Mouse (Mus musculus) liver, embryonic 11.5 days (tissue): Measurements from ENCODE around the gene Trim8. TPM values are rescaled to one million over a fixed set of nuclear protein-coding genes. Genes with fewer than 3 reads are reported as not detected.

ENCODE experiments used
- ATAC-seq: fragments of 200-750 bp; cut with Nextera tagmentation; replicated peaks from 2 replicates; pipeline ENCODE4 v1.8.0; 2017; ENCODE audit warnings: moderate number of reproducible peaks, mild to moderate bottlenecking, moderate TSS enrichment, moderate library complexity; ENCODE audit not compliant: low FRiP score
- DNase-seq: peaks from one replicate; pipeline ENCODE4 v3.0.0-alpha.2; 2017; ENCODE audit warnings: low spot score
- H3K27ac ChIP-seq: fragments of 300-500 bp; sonication (generic); 2 replicates; pipeline ENCODE4 v1.5.1; 2014; ENCODE audit warnings: mild to moderate bottlenecking, low read depth, low read length, control low read depth
- H3K27me3 ChIP-seq: fragments of 300-500 bp; sonication (generic); replicated peaks from 2 replicates; pipeline ENCODE4 v1.6.1; 2014; ENCODE audit warnings: low read length, mixed read lengths; ENCODE audit not compliant: control insufficient read depth, insufficient read depth
- H3K36me3 ChIP-seq: fragments of 300-500 bp; sonication (generic); 2 replicates; pipeline ENCODE4 v1.6.1; 2014; ENCODE audit warnings: mild to moderate bottlenecking, low read length, moderate library complexity, mixed read lengths; ENCODE audit not compliant: control insufficient read depth, insufficient read depth
- H3K4me1 ChIP-seq: fragments of 300-500 bp; sonication (generic); replicated peaks from 2 replicates; pipeline ENCODE4 v1.6.1; 2014; ENCODE audit warnings: low read length, mixed read lengths; ENCODE audit not compliant: control insufficient read depth, insufficient read depth
- H3K4me2 ChIP-seq: fragments of 300-500 bp; sonication (generic); 2 replicates; pipeline ENCODE4 v1.6.1; 2014; ENCODE audit warnings: mild to moderate bottlenecking, control low read depth, moderate library complexity
- H3K4me3 ChIP-seq: fragments of 300-500 bp; sonication (generic); 2 replicates; pipeline ENCODE4 v1.5.1; 2014; ENCODE audit warnings: low read depth, low read length, control low read depth
- H3K9ac ChIP-seq: fragments of 300-500 bp; sonication (generic); 2 replicates; pipeline ENCODE4 v1.6.1; 2014; ENCODE audit warnings: low read depth, low read length, control low read depth
- H3K9me3 ChIP-seq: fragments of 300-500 bp; sonication (generic); 2 replicates; pipeline ENCODE4 v1.6.1; 2016; ENCODE audit warnings: low read length, inconsistent platforms, mixed read lengths; ENCODE audit not compliant: control insufficient read depth
- WGBS: fragments of 180-500 bp; shearing (Covaris S2); extraction: QIAGEN DNeasy Blood & Tissue Kit; methylation state at CpG from one replicate; pipeline ENCODE4 v1.1.7; 2014; 5-methylcytosine and 5-hydroxymethylcytosine counted together
- polyA plus RNA-seq: library from polyadenylated mRNA; unstranded; fragments of >200 nt; fragmentation: Nextera tagmentation; extraction: Ambion mirVana; gene quantifications from 2 replicates; pipeline ENCODE4 v1.2.1, GENCODE M21; 2014

Gene Trim8
- polyA plus RNA-seq, 1 experiment from 2014 or later = 24.1 TPM

GRCm38 (mm10) chr19:46522433-46523044, 21.0 kb downstream of the Trim8 start:
- 13% methylated on average over 15 of the region's 15 CpGs for WGBS
- peaks cover 47% of the 10 kb centered on the region for H3K4me1 ChIP-seq
- H3K27ac ChIP-seq = peak overlapping the region; percentile 28; the same call in 1 of the 2 replicates
- no peaks in the 10 kb centered on the region; the same call in 1 of the 2 replicates for H3K27me3 ChIP-seq
- H3K4me3 ChIP-seq = no peak overlapping the region
- no peaks in the 10 kb centered on the region for H3K36me3 ChIP-seq
- ATAC-seq = no peak
- H3K9me3 ChIP-seq = no peaks in the 10 kb centered on the region
- H3K9ac ChIP-seq = 0 out of 2 replicates have a peak overlapping the region, but pooled peaks have one; percentile 22
- H3K4me2 ChIP-seq = peak overlapping the region; percentile 56
- DNase-seq = no peak

DNA sequence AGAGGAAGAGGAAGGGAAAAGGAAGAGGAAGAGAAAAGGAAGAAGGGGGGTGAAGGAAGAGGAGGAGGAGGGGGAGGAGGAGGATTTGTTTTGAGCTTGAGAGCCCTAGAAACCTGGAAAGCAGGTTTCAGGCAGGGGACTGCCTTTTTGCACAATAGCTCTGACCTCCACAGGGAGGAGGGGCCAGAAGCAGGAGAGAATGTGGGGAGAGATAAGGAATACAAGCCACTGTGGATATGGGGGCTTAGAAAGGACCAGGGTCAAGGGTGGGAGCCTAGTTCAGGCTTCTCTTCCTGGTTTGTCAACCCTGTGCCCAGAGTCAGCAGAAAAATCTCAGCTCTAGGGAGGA, 21.6 kb downstream of the Trim8 start:
- Histone ChIP-seq H3K36me3 (no peaks in the 10 kb centered on the region), H3K9me3 (no peaks in the 10 kb centered on the region), H3K4me2 (peak overlapping the region; percentile 56), H3K4me1 (peaks cover 45% of the 10 kb centered on the region), H3K4me3 (no peak overlapping the region), H3K27me3 (no peaks in the 10 kb centered on the region; the same call in 1 of the 2 replicates), H3K9ac (0 out of 2 replicates have a peak overlapping the region, but pooled peaks have one; percentile 15), H3K27ac (peak overlapping the region; percentile 56)
- DNase-seq (no peak), ATAC-seq (0 out of 2 replicates have a peak, but pooled peaks have one; percentile 6)

- DNase-seq (no peak), ATAC-seq (peak; percentile 62; the same call in 1 of the 2 replicates)
- H3K4me2 ChIP-seq = peak overlapping the region; percentile 56
- H3K4me3 ChIP-seq = peak overlapping the region; percentile 13
- H3K36me3 ChIP-seq = no peaks in the 10 kb centered on the region
- H3K27ac ChIP-seq = peak overlapping the region; percentile 56
- no peaks in the 10 kb centered on the region; the same call in 1 of the 2 replicates for H3K27me3 ChIP-seq
- peaks cover 44% of the 10 kb centered on the region for H3K4me1 ChIP-seq
- H3K9me3 ChIP-seq = no peaks in the 10 kb centered on the region
- 14% methylated on average over 20 of the region's 20 CpGs for WGBS
- 0 out of 2 replicates have a peak overlapping the region, but pooled peaks have one; percentile 48 for H3K9ac ChIP-seq
Measured at GRCm38 (mm10) chr19:46523480-46524151, 22.1 kb downstream of the Trim8 start.

GRCm38 (mm10) chr19:46524152-46524544, 22.6 kb downstream of the Trim8 start:
- Histone ChIP-seq H3K4me2 (peak overlapping the region; percentile 56), H3K9ac (no peak overlapping the region), H3K27ac (peak overlapping the region; percentile 56; the same call in 1 of the 2 replicates), H3K27me3 (no peaks in the 10 kb centered on the region; the same call in 1 of the 2 replicates), H3K9me3 (no peaks in the 10 kb centered on the region), H3K4me3 (0 out of 2 replicates have a peak overlapping the region, but pooled peaks have one; percentile 13), H3K36me3 (no peaks in the 10 kb centered on the region), H3K4me1 (peaks cover 44% of the 10 kb centered on the region)
- WGBS = 17% methylated on average over 6 of the region's 6 CpGs
- no peak for DNase-seq
- ATAC-seq = no peak

DNA sequence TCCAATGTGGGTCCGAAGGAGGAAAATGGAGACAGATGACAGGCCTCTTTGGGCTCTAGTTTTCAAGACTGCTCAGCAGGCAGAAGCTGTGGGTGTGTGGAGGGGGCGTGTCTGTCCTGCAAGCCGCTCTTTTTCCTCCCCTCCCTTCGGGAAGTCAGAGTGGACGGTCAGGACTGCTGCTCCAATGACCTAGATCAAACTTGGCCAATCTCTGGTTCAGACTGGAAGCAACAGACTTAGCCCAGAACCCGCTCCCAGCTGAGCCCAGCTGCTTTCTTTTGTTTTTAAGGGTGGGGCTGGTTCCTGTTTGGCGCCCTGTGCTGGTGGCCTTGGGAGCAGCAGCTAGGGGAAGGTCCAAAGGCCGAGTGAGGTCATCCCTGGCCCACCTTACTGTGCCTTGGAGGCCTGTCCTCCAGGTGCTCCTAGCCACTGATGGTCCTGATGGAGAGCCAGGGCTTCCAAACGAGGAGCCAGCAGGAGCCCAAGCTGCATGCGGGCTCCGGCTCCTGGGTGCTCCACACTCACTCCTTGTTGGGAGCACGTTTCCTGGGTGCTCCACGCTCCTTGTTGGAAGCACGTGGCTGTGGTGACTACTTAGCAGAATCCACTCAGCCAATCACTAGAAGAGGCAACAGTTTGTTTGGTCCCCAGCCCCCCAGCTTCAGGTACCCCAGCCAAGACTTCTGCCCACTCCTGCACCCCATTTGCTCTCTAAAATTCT, 23.3 kb downstream of the Trim8 start:
- ATAC-seq (no peak), DNase-seq (no peak)
- Histone ChIP-seq H3K9me3 (no peaks in the 10 kb centered on the region), H3K4me1 (peaks cover 45% of the 10 kb centered on the region), H3K9ac (no peak overlapping the region), H3K4me2 (peak overlapping the region; percentile 56), H3K27ac (peak overlapping the region; percentile 15; the same call in 1 of the 2 replicates), H3K27me3 (no peaks in the 10 kb centered on the region; the same call in 1 of the 2 replicates), H3K4me3 (no peak overlapping the region), H3K36me3 (no peaks in the 10 kb centered on the region)
- WGBS = 32% methylated on average over 14 of the region's 14 CpGs

DNA sequence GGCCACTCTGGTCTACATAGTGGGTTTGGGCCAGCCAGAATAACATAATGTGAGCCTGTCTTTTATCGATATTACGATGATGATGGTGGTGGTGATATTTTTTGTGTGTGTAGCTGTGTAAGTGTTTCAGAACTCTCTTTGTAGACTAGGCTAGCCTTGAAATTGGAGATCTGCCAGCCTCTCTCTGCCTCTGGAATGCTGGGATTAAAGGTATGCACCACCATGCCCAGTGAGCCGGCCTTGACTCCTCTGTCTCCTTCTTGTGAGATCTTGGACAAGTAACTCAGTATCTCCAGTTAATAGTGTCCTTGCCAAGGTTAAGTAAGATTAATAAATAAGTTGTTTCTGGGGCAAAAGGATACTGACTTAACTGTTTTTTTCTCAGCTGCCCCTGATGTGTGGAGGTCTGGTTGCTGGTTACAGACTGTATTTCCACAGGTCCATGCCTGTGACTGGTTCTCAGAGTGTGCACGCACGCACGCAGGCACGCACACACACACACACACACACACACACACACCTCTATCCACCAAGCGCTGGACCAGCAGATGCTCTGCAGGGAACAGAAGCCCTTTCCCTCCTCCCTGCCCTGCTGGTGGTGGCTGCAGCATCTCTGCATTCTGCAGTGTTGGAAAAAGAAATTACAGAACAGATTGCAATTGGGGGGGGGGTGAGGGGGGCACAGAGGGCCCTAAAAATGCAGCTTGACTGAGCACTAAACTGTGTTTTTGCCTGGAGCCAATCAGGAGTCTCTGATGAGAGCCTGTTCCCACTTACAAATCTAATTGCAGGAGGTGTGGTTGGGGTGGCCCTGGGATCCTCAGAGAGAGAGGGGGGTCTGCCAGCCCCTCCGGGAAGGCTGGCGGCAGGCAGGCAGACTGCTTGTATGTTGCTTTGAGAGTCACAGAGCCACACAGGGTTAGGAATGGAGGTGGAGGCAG, 24.5 kb downstream of the Trim8 start:
- no peak overlapping the region for H3K4me2 ChIP-seq
- H3K36me3 ChIP-seq = no peaks in the 10 kb centered on the region
- WGBS = 75% methylated on average over 10 of the region's 10 CpGs
- no peak overlapping the region for H3K9ac ChIP-seq
- H3K9me3 ChIP-seq = no peaks in the 10 kb centered on the region
- peaks cover 57% of the 10 kb centered on the region for H3K4me1 ChIP-seq
- no peaks in the 10 kb centered on the region; the same call in 1 of the 2 replicates for H3K27me3 ChIP-seq
- H3K4me3 ChIP-seq = no peak overlapping the region
- ATAC-seq (no peak), DNase-seq (no peak)
- no peak overlapping the region for H3K27ac ChIP-seq

DNA sequence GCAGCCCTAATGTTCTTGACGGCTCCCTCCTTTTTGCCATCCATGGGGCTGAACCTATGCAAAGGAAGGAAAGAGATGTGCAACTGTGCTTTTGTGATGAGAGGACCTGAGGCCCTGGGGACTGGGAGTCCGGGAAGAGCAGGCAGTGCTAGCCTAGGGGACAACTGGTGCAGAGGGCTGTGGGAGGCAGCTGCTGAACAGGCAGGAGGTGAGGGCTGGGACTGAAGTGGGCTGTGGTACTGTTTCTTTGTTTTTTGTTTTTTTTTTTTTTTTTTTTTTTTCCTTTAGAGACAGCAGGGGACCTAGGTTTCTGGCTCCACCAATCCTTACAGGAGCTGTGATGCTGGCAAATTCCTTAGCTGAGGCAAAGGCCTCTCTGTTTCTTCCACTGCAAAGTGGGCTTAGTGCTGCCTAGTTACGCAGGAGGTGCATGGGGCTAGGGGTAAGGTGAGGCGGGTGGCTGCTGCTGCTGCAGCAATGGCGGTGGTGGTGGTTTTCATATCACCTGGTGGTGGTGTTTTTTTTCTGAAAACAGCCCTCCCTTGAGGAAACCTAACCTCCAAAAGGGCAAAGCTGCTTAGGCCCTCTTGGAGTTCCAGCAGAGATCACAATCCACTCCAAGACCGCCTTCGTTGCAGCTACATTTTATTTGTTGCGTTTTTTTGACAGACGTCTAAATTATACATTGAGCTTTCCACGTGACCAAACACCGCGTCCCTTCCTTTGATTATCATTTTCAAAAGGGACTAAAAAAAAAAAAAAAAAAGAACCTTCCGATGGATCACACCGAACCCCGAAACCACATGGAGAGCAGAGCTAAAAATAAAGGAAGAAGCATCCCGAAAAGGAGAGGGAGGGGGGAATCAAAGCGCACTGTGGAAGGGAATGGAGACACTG, 26.4 kb downstream of the Trim8 start:
- ATAC-seq (no peak), DNase-seq (no peak)
- Histone ChIP-seq H3K27ac (no peak overlapping the region), H3K27me3 (no peaks in the 10 kb centered on the region; the same call in 1 of the 2 replicates), H3K9ac (0 out of 2 replicates have a peak overlapping the region, but pooled peaks have one; percentile 35), H3K36me3 (no peaks in the 10 kb centered on the region), H3K4me1 (peaks cover 72% of the 10 kb centered on the region), H3K4me2 (peak overlapping the region; percentile 70), H3K9me3 (no peaks in the 10 kb centered on the region), H3K4me3 (peak overlapping the region; percentile 19; the same call in 1 of the 2 replicates)
- WGBS = 32% methylated on average over 17 of the region's 17 CpGs
